In genomic region chr12:88426926-88427325, GRCm38 (mm10) we compare ENCODE assay signal across 11 mouse cellular contexts.
DNase-seq lines count a peak whose midpoint lies in the region; ATAC-seq lines count a peak whose summit lies in the region.
"Had no signal": no experiment of that assay in that cellular context is flagged by ENCODE, and none has a peak within 500 bp of the region (broad histone marks: within the 10 kb centered on the region; RNA-seq: fewer than 3 reads in every experiment).

No protein-coding gene starts in this region.

- H3K36me3 ChIP-seq in kidney, embryonic 14.5 days (ENCODE audit: control insufficient read depth, insufficient read depth, low read length): no peaks in the 10 kb centered on the region
- 0 out of 2 replicates have a peak, but pooled peaks cover 3% of the 10 kb centered on the region for H3K36me3 ChIP-seq in kidney, embryonic 15.5 days
- H3K36me3 ChIP-seq in hindbrain, embryonic 14.5 days (replicated peaks; ENCODE audit: control insufficient read depth, insufficient read depth): 0 out of 2 replicates have a peak, but pooled peaks cover 2% of the 10 kb centered on the region

- H3K9ac ChIP-seq in kidney, embryonic 14.5 days (ENCODE audit: low read depth, low read length): no peak overlapping the region
- H3K9ac ChIP-seq in kidney, embryonic 15.5 days: no peak overlapping the region
- no peak overlapping the region for H3K9ac ChIP-seq in hindbrain, embryonic 14.5 days

- no peaks in the 10 kb centered on the region for H3K4me1 ChIP-seq in kidney, embryonic 14.5 days (ENCODE audit: control insufficient read depth, insufficient read depth, low read length)
- H3K4me1 ChIP-seq in kidney, embryonic 15.5 days: peaks cover 2% of the 10 kb centered on the region; the same call in 1 of the 2 replicates
- peaks cover 23% of the 10 kb centered on the region for H3K4me1 ChIP-seq in hindbrain, embryonic 14.5 days (replicated peaks; ENCODE audit: control insufficient read depth, insufficient read depth, low read length)

- H3K27me3 ChIP-seq in kidney, embryonic 14.5 days (ENCODE audit: control insufficient read depth, insufficient read depth, low read length): no peaks in the 10 kb centered on the region
- H3K27me3 ChIP-seq in kidney, embryonic 15.5 days: no peaks in the 10 kb centered on the region
- H3K27me3 ChIP-seq in hindbrain, embryonic 14.5 days (ENCODE audit: control insufficient read depth, insufficient read depth, low read length): no peaks in the 10 kb centered on the region
- H3K27me3 ChIP-seq: CH12.LX had no signal

- H3K27ac ChIP-seq in kidney, embryonic 14.5 days (ENCODE audit: low read depth, low read length): no peak overlapping the region
- no peak overlapping the region for H3K27ac ChIP-seq in kidney, embryonic 15.5 days
- H3K27ac ChIP-seq in hindbrain, embryonic 14.5 days: no peak overlapping the region
- H3K27ac ChIP-seq: kidney, postnatal 0 days had no signal

- peak; percentile 29 for DNase-seq in right cerebral cortex, postnatal 14 days
- DNase-seq in right cerebral cortex, postnatal 25 days: no peak
- no peak for DNase-seq in hindbrain, embryonic 14.5 days (ENCODE audit: low spot score)
- DNase-seq in left cerebral cortex, postnatal 25 days (ENCODE audit: low spot score in 2 of 2): no peak
- no peak for DNase-seq in cerebellum, adult 11 months
- DNase-seq: left cerebral cortex, postnatal 4 days had no signal

- WGBS in kidney, embryonic 14.5 days: 95% methylated on average over 3 of the region's 3 CpGs
- 91% methylated on average over 3 of the region's 3 CpGs for WGBS in kidney, embryonic 15.5 days
- 83% methylated on average over 3 of the region's 3 CpGs for whole genome bisulfite sequencing in hindbrain, embryonic 14.5 days

- no peak overlapping the region for H3K4me3 ChIP-seq in kidney, embryonic 14.5 days (ENCODE audit: low read length)
- no peak overlapping the region for H3K4me3 ChIP-seq in kidney, embryonic 15.5 days (replicated peaks)
- no peak overlapping the region for H3K4me3 ChIP-seq in hindbrain, embryonic 14.5 days (replicated peaks; ENCODE audit: low read length)

- H3K4me2 ChIP-seq in kidney, embryonic 14.5 days (replicated peaks; ENCODE audit: low read depth, low read length): no peak overlapping the region
- no peak overlapping the region for H3K4me2 ChIP-seq in kidney, embryonic 15.5 days
- no peak overlapping the region for H3K4me2 ChIP-seq in hindbrain, embryonic 14.5 days (replicated peaks)

- intact Hi-C loops in left cerebral cortex, postnatal 25 days (cut with DNase I): no loop called here

- peak; percentile 37; the same call in 1 of the 2 replicates for ATAC-seq in kidney, embryonic 14.5 days (ENCODE audit: low FRiP score, low TSS enrichment)
- no peak for ATAC-seq in kidney, embryonic 15.5 days (replicated peaks; ENCODE audit: low FRiP score)
- ATAC-seq in hindbrain, embryonic 14.5 days (ENCODE audit: low FRiP score): peak; percentile 28; the same call in 1 of the 2 replicates
- ATAC-seq: activated CD4-positive, CD25-positive, alpha-beta regulatory T cell, adult 4 months had no signal

- H3K9me3 ChIP-seq in kidney, embryonic 14.5 days (ENCODE audit: control insufficient read depth, low read length): no peaks in the 10 kb centered on the region
- H3K9me3 ChIP-seq in kidney, embryonic 15.5 days (replicated peaks): no peaks in the 10 kb centered on the region
- H3K9me3 ChIP-seq in hindbrain, embryonic 14.5 days (ENCODE audit: control insufficient read depth, low read length): no peaks in the 10 kb centered on the region
